Mouse (Mus musculus): ENCODE measurements around the gene Rapgef2.

Gene Rapgef2

DNA sequence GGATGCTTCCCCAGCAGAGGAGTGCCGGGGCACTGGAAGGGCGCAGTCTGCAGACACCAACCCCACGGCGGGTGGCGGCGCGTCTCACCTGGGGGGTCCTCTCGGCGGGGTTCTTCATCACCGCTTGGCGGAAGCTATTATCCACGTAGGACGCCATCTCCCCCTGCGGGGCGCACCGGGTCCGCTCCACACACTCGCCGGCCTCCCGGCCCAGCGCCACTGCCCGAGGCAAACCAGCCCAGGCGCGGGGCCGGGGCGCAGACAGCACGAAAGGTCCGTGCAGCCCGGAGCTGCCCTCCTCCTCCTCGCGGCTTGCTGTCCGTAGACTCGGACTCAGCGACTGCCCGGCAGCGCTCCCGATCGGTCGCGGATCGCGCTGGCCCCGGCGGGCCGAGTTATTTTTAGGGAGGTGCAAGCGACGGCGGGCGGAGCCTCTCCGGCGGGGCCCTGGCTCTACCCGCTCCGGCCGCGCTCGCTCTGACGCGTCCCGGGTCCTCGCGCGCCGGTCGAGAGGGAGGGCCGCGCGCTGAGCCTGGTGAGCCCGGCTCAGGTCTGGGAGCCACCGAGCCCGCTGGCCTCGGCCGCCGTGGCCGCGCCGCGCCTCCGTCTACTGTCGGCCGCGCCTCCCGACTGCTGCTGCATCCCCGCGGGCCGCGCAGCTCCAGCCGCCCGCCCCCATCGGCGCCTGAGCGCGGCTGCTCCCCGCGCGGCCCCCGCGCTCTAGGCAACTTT, at the start of gene Rapgef2:
TSS of gene Rapgef2 (minus strand) at position 142 of the 732 bp plus-strand sequence.
- peak; percentile 81 for DNase-seq (ENCODE audit: low spot score)

DNA sequence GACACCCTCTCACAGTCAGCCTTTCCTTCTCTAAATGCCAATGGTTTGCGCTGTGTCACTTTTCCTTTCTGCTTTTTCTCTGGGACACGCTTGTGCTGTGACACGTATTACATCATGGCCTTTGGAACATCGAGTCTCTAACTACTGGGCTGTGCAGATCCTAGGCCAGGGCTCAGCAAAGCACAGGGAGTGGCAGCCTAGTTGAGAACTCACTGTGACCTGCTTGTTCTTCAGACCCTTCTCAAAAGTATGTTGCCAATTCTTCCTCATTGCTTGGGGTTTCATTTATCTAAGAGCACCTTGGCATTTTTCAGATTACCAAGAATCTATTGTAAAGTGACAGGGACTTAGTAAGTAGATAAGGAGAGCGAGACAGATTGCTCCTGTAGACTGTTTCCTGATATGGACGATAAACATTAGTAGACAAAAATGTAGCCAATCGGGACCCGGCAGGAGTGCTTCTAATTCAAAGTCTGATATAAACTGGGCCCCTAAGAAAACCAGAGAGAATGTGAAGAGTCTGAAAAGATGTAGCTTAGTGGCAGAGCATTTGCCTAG, 47.4 kb upstream of the Rapgef2 start:
- DNase-seq (ENCODE audit: low spot score), result no peak

DNA sequence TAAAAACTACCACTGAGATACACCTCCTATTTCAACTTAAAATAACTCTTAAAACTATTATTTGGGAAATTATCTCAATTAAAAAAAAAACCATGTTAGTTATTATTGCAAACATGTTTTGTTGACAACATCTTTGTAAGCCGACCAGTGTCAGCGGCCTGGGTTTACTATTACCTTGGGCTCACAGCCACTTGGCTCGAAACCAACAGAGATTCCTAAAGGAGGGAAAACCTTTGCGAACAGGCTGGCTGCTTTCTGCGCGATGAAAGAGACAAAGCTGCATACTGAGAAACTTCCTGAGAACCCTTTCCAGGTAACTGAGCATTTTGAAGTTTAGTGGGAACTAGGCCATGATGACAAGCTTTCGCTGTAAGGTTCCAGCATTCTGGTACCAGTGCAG, 46.7 kb upstream of the Rapgef2 start:
- DNase-seq (ENCODE audit: low spot score), result no peak

DNA sequence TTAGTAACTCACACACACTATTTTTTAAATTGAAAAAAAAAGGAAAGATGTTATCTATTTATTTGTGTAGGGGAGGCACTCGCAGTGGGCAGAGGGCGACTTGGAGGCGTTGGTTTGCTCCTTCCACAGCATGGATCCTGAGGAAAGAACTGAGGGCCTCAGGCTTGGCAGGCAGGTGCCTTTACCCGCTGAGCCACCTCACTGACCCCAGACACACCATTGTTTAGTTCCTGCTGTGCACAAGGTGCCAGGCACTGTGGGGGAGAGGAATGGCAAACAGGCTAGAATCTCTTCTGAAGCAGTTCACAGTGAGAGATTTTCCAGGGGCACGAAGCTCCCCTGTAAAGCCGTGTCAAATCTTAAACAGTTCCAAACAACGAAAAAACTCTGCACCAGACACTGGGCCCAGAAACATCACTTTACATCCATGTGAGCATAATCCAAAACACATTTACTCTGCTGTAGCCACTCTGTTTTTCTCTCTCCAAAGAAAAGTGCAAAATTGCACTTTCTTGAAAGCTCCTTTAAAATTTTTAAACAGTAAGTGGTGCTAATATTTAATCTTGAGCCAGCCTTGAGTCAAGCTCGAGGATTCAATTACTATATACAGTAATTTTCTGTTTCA, 43.5 kb upstream of the Rapgef2 start:
- DNase-seq (ENCODE audit: low spot score), result no peak

DNA sequence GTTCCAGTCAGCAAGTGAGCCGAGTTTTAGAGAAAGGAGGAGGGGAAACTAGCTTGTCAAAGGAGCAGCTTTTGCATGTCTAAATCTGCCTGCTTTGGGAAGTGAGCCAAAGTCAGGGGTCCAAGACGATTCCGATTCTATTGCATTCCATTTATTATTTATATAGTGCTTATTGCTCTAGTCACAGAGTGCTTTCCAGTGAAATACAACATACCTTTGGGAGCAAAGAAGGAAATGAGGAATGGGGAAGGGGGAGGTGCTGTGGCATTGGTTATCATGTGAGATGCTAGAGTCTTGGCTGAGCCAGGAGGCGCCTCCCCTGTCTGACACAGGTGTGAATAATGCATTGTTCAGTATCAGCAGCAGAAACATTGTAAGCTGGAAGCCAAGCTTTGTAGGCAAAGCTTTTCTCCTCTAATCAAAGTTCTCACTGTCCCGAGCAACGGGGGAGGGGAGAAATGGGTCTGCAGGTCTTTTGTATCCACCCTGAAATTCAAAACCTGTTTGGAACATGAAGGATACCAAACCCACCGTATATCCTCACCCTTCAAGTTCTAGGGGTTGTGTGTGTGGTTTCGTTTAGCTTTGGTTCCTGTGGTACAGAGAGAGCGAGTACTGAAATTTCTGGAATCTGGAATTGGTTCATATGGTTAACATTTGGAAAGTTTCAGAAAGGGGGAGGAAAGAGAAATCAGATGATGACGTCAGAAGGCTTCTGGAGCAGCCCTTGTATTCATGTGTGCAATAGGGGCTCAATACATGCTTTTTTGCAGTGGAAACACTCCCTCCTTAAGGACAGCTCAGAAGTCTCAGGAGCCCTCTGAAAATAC, 38.6 kb upstream of the Rapgef2 start:
- no peak for DNase-seq (ENCODE audit: low spot score)

DNA sequence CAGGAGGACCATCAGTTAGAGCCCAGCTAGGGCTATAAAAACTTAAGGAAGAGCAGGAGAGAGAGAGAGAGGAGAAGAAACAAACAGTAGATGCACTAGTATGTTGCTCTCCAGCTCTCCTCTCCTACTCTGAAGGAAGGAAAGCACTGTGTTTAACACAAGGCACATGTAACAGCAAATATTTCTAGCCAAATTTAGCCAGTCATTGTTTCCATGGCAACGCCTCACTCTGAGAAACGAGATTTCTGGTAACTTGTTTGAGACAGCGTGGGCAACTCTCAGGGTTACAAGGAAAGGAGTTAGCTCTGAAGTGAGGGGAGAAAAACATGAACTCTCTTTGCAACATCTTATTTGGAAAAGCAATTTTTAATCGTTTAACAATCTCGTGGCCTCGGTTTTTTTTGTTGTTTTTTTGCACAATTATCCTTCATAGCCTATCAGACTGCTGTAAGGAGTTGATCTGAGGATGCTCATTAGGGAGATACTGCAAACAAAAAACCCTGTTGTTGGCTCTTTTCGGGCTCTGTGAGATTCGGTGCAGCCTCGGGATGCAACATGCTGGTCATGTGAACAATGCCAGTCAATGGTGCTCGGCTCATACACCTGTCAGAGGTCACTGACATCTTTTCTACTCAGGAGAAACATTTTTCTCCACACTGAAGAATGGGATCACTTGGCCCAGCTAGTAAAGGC, 27.8 kb upstream of the Rapgef2 start:
- no peak for DNase-seq (ENCODE audit: low spot score)

DNA sequence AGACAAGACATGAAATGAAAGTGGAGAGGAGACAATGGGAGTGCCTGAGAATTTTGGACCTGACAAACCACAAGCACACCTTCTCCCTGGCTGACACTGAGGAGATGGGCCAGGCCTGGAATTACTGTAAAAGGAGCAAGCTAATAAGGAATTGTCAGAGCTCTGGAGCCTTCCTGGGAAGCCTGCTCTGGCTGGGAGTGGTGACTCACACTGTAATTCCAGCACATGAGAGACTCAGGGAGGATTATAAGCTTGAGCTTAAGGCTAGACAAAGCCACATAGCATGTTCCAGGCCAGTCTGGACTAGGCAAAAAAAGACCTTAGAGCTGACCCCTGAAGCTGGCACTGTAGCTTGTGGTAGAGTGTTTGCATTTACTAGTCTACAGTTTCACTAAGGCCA, 25.6 kb upstream of the Rapgef2 start:
- DNase-seq (ENCODE audit: low spot score), result no peak

DNA sequence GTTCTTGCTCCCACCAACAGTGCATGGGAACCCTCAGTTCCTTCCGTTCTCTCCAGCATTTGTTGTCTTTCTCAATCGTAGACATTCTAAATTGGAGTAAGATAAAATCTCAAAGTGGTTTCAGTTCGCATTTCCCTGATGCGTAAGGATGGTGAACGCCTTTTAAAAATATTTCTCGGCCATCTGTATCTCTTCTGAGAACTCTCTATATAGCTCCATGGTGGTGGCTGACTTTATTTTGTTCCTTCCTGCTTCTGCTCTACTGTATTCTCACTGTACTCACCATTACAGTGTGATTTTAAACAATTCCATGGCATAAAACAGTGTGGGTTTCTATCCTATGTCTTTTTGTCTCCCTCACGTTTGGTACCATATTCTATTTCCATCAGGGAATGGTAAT, 23.9 kb upstream of the Rapgef2 start:
- no peak for DNase-seq (ENCODE audit: low spot score)

DNA sequence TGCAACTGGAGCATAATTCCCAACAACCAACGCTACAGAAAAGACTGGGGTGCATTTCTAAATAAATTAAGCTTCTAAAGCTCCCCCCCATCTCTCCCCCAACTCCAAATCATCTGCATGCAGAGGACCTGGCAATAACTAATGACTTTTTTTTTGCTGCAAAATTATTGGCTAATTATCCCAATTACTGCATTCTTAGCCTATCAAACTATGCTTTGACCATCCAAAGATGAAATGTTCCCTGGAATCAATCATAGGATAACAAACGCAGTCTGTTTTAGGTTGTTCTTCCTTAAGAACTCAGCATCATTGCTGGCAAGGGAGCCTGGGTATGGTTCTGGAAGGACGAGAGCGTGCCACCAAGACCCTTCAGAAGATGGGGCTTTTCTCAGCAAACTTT, 22.3 kb upstream of the Rapgef2 start:
- no peak for DNase-seq (ENCODE audit: low spot score)

DNA sequence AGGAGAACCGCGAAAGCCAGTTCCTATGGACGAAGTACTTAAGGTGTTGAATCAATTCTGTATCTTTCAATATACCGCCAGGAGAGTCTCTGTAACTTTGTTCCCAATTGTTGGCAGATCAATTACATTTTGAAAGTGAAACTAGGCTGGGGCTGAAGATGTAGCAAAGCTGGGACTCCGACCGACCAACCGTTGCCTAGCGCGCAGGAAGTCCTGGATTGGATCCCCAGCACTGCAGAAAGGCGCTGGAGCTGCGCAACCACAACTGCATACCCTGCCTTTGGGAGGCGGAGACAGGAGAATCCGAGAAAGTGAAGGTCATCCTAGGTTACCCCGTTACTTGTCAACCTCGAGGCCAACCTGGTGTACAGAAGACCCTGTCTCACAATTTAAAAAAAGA, 13.1 kb upstream of the Rapgef2 start:
- no peak for DNase-seq (ENCODE audit: low spot score)

DNA sequence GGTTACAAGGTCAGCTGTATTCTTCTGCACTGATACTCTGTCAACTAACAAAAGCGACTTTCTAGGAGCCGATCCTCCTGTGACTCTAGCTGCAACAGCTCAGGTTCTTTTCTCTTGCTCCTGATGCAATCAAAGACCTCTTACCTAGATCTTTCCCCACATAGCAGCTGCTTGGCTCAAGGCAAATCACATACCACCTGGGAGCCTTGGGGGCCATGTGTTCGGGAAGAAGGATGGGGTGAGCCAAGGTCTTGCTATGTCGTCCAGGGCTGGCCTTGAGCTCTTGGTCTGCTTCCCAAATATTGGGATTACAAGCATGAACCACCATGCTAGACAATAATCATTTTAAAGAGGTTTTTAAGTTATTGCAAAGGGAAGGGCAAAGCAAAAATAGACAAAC, 11.0 kb upstream of the Rapgef2 start:
- DNase-seq (ENCODE audit: low spot score), result no peak

DNA sequence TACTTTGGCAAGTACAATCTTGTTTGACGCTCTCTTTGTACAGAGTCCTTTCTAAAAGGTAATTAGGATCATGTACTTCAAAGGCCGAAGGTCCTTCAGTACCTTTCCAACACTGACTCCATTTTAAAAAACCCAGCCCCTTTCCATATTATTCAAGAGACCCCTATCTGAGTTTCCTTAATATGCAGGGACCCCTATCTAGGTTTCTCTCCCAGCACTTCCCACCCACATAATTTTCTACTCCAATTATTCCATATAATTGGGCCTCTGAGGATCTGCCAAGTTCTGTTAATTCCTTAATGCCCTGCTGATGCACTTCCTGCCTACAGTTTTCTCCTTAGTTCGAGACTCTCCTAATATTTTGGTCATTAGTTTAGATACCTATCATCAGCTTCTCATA, 10.3 kb upstream of the Rapgef2 start:
- no peak for DNase-seq (ENCODE audit: low spot score)

DNA sequence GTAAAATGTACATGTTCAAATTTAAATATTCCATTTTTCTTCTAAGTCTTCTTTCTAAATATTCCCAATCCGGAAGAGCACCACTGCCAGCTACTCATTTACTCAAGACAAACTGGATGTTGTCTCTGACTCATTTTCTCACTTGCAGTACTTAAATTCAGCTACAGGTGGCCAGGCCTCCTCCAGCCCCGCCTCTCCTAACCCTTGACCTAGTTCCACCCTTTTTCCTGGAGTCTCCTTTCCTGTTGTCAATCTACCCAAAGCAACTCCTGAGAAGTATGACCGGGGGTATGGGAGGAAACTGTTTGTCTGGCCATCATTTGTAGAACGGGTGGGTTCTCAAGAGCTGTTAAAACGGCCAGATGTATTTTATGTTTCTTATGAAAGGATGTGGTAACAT, 9.7 kb upstream of the Rapgef2 start:
- DNase-seq (ENCODE audit: low spot score), result no peak

DNA sequence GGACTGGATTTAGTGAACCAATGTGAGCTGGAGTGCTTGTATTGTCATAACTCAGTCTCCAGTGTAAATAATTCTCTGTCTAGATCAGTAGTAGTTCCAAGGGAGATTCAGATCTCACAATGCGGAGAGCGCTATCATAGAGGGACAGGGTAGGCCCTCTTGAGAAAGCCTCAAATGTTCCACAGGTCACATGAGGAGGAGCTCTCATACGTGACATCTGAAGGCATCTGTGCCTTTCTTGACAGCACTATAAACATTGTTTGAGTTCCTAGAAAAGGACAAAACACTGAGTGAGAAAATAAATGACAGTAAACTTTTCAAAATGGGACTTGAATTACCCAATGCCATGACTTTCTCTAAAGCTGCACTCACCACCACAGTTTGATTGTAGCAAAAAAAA, 8.4 kb upstream of the Rapgef2 start:
- DNase-seq (ENCODE audit: low spot score), result no peak

DNA sequence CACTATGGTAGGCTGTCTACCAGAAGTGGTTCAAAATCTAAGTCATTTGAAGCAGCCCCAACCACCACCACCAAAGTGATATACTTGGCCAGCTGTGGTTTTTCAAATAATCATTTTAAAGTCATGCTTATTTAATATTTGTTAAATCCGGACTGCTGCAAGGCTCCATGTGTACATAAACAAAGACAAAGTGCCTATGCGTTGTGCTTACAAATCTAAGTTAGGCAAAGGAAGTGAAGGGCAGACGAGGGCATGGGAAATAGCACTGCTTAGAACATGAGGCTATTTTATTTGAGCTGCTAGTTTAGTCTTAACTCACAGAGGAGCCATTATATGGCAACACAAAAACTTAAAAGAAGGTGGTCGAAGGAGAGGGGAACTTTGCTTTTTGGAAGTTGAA, 6.7 kb upstream of the Rapgef2 start:
- no peak for DNase-seq (ENCODE audit: low spot score)

DNA sequence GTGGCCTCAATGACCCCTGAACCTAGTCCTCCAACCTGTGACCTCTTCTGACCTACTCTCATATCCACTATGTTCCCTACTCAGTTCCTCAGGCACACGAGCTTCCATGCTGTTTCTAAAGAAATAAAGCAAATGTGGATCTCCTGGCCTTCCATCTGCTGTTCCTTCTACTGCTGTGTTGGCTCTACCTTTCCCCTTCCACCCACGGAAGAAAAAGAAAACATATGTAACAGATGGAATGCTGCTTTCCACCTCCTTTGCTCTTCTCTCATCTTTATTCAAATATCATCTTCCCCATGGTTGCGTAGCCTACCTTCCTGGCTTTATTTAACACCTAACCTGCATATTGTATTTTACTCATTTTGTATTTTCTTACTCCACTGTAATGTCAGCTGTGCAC, 2.7 kb upstream of the Rapgef2 start:
- no peak for DNase-seq (ENCODE audit: low spot score)

DNA sequence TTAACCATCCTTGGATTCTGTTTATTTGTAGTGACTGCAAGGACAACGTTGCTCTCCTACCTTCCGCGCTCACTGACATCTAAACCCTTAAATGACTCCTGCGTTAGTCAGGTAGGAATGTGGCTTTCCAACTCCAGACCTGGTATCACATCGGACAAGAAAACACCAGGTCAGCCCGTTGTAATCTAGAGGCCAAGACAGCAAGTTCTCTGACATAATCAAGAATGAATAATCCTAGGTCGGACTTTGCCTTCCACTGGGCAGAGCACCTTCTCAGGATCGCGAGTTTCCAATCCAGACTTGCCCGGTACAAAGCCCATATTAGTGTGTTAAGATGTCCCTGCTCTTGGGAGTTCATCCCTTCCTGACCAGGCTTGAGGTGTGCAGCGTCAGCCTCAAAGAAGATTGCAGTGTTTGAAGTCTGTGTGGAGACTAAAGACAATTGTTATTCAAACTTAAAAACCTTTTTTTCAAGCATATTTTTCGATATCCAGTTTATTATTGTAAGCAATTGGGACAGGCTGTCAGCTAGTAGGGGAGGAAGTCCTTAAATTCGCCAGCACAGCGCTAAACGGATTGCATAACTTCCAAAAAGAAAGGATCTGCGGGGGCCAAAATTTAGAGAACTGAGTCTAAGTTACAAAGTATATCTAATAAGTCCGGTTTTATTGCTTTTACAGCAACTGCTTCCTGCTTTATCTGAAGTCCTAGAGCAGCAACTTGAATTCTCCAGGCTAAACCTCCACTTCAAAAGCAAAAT, 1.6 kb upstream of the Rapgef2 start:
- DNase-seq (ENCODE audit: low spot score), result no peak

DNA sequence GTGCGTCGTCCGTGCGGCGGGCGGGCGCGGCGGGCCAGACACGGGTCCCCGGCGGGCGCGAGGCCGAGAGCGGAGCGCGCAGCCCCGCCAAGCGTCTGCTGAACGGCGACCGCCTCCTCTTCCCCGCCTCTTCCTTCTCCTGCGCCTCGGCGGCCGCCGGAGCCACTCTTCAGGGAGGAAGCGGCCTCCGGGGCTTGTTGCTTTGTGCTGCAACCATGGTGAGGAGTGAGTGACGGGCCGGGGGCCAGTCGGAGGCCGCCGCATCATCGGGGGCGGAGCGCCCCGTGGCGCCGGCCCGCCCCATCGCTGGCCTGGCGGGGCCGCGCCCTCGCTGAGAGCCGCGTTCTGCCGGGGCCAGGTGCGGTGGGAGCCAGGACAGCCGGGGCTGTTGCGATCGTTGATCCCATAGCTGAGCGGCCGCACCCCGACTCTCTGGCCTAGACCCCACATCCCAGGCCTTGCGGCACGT, 825 bp upstream of the Rapgef2 start:
- DNase-seq (ENCODE audit: low spot score), result peak; percentile 93

DNA sequence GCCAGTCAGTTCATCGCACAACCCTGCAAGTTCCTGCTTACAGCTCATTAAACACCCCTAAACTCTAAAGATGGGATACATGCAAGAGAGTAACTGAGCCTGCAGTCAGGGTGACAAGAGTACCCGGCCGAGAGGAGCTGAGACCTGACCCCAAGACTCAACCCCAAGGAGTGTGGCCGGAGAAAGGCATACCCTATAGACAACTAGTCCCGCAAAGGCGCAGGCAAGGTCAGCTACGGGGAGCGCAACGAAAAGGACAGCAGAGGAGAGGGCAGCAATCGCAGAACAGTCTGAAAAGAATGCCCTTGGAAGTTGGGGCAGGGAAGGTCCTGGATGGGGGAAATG, 314 bp downstream of the Rapgef2 start:
- DNase-seq (ENCODE audit: low spot score), result no peak

DNA sequence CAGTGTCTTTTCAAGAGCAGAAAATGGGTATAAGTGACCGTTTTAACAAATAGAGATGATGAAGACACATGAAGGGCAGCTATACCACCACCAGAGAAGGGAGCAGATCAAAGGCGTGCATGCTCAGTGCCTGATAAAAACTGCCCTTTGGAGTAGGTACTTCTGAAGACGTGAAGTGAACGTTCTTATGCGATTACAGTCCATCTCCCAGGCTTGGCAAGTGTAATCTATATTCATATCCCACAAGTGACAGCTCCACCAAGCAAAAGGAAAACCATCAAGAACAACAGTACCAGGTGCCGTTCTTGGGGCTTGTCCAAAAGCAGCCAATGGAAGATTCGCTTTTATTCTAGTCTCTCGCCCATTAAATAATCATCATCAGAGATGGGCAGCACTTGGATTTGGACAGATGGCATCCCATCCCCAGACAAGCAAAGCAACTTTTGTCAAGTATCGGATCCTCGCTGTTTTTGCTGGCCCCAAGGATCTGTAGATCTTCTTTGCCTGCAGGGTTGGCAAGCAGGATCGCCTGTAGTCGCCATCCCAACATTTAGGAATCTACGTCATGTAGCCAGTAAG, 1.1 kb downstream of the Rapgef2 start:
- DNase-seq (ENCODE audit: low spot score), result no peak

DNA sequence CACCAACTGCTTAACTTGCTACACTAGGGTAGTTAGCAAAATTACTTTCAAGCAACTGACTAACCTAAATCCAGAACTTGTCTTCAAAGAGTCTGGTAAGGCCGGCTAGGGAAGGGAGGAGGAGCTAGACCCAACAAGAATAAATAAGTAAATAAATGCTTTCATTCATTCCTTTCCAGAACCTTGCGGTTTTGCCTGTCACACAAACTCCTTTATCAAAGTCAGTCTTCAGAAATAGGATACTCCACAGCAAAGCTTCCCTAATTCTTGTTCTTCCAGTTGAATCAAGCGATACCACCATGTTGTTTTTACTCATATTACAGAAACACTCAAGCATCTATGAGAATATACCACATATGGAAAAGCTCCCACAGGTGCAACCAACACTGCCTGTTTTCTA, 2.3 kb downstream of the Rapgef2 start:
- no peak for DNase-seq (ENCODE audit: low spot score)

Measured in testis, postnatal 10 days (tissue).